Mouse (Mus musculus): ENCODE results near the gene Gm10663. TPM values are rescaled to one million over a fixed set of nuclear protein-coding genes. Genes with fewer than 3 reads are reported as not detected.

The Gm10663 gene
- not detected in 2 replicates for total RNA-seq (2014; fragmentation: Nextera tagmentation)
- not detected in 2 replicates for total RNA-seq (2017)

- ATAC-seq (replicated peaks; ENCODE audit: low FRiP score, low TSS enrichment, poor library complexity, severe bottlenecking) = no peak
These were observed at the start of gene Gm10663 for GRCm38 (mm10) chr8:65074733-65075132. TSS of gene Gm10663 (plus strand) at chr8:65075033.

DNA sequence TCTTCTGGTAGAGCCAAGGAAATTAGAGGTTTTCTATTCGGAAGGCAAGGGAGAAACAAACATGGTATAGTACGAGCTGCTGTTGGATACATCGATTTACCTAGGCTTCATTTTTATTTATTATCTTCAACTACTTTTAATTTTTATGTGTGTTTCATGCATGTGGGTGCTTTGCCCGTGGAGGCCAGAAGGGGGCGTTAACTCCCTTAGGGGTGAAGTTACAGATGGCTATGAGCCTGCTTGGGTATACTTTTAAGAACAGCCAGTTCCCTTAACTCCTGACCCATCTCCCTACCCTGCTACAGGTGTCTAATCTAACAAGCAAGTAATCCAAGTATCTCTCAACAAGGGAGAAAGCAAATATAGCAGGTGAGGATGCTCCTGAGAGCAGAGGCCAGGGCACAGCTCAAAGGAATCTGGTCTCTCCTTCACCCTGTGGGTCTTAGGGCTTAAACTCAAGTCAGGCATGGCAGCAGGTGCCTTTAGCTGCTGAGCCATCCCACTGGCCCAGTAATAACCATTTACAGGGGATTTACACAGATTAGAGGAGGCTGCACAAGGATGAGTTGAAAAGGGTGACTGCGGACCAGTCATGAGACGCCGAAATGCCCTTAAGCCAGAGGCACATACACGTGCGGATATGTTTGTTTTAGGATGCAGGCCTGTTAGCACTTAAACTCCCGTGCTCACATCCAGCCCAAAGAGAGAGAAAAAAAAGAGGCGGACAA lies 45.7 kb upstream of the Gm10663 start:
- no peak for ATAC-seq (replicated peaks; ENCODE audit: low FRiP score, low TSS enrichment, poor library complexity, severe bottlenecking)

DNA sequence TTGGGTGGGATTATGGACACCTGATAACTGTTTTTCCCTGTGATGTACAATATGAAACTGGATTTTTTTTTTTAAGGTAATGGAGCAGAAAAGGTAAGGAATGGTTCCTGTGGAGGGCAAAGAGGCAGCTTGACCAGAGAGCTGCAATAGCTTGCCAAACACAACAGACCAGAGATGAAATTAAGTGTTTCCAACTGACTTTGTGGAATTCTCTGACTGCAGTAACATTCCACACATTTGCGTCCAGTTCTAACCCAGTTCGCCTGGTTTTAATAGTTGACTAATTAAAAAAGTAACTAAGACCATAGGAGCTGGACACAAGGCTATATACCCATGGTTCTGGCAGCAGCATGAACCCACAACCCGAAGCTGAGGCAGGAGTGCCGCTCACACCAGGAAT lies 45.1 kb upstream of the Gm10663 start:
- ATAC-seq (replicated peaks; ENCODE audit: low FRiP score, low TSS enrichment, poor library complexity, severe bottlenecking) = no peak

DNA sequence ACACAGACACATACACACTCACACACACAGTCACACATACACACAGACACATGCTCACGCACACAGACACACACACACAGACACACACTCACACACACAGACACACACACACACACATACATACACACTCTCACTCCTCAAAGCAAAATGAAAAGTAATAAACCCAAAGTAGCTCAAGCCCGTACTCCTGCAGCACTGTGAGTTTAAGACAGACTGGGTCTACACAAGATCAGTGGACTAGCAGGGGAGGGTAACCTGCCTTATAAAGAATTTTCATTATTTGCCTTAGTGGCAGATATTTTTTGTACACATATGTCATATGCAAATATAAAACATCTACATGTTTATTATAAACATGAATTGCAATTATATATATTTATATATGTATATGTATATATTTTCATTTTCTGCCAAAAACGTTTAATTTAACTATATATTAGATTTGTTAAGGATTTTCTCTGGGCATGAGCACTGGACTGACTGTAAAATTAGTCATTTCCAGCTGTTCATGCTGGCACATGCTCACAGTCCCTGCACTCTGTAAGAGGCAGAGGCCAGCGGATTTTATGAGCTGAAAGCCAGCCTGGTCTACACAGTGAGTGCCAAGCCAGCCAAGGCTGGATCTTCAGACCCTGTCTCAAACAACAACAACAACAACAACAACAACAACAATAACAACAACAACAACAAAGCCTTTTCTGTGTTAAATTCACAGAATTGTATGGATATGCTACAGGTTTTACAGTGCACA lies 43.9 kb upstream of the Gm10663 start:
- no peak for ATAC-seq (replicated peaks; ENCODE audit: low FRiP score, low TSS enrichment, poor library complexity, severe bottlenecking)

GRCm38 (mm10) chr8:65032107-65032506 lies 42.7 kb upstream of the Gm10663 start:
- ATAC-seq (replicated peaks; ENCODE audit: low FRiP score, low TSS enrichment, poor library complexity, severe bottlenecking) = no peak

DNA sequence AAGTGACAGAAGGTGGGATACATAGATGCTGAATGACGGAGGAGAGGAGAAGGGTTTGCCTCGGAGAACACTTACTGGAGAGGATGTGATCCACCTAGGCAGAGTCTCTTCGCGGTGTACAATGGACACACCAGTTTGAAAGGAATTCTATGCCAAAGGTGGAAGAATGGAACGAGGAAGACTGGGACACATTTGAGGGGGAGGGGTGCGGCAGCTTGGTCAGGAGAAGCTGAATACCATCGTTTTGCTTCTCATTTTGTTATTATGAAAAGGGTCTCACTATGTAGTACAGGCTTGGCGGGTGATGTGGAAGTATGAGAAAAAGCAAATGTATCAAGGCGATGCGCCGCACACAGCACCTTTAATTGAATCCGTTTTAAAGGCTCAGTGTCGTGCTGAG lies 41.8 kb upstream of the Gm10663 start:
- no peak for ATAC-seq (replicated peaks; ENCODE audit: low FRiP score, low TSS enrichment, poor library complexity, severe bottlenecking)

DNA sequence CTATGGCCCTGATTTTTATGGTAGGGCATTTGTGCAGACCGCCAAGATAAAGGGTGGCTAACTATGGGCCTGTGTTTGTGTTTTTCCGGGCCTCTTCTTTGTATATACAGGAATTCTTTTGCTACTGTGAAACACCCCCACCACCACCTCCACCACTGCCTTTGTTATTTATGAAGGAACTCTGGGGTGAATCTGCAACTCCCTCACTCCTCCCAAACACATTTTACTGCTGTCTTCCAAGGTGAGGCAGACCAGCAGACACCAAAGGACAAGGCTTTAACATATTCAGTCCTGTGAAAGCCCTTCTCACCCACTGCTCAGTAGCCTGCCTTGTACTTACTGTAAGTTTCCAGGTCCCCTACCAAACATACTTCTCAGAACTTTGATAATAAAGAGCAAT lies 40.7 kb upstream of the Gm10663 start:
- no peak for ATAC-seq (replicated peaks; ENCODE audit: low FRiP score, low TSS enrichment, poor library complexity, severe bottlenecking)

GRCm38 (mm10) chr8:65037117-65037533 lies 37.7 kb upstream of the Gm10663 start, which contains the start of gene Apela:
TSS of gene Apela (minus strand) at chr8:65037336.
- ATAC-seq (replicated peaks; ENCODE audit: low FRiP score, low TSS enrichment, poor library complexity, severe bottlenecking) = no peak

DNA sequence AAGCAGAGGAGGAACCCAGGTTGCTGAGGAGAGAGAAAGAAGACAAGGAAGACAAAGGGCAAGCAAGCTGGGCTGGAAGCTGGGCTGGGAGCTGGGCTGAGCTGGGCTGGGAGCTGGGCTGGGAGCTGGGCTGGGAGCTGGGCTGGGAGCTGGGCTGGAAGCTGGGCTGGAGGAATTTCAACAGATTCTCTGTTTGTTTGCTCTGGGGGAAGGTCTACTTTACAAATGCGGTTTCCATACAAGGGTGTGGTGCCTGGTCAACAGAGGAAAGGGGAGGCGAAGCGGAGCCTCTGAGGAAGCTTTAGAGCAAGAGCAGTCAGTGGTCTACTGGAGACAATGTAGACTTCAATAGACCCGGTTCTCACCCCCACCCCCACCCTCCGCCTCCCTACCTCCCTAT lies 28.3 kb upstream of the Gm10663 start:
- ATAC-seq (replicated peaks; ENCODE audit: low FRiP score, low TSS enrichment, poor library complexity, severe bottlenecking) = no peak

DNA sequence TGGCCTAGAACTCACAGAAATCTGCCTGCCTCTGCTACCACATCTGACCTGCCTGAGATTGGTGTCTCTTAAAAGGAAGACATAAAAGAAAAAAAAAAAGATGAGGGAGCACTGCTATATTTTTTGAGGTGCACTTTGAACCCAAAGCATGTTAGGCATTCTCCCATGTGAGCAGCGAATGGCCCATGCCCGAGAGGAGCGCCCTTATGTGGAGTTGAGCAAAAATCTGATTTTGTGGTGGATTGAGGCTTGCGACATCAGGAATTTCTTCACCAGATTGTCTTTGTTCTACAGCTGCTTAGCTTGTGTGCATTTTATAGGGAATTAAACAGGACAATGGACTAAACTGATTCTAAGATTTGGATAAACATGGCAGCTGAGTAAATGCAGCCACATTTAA lies 27.6 kb upstream of the Gm10663 start:
- ATAC-seq (replicated peaks; ENCODE audit: low FRiP score, low TSS enrichment, poor library complexity, severe bottlenecking) = no peak

DNA sequence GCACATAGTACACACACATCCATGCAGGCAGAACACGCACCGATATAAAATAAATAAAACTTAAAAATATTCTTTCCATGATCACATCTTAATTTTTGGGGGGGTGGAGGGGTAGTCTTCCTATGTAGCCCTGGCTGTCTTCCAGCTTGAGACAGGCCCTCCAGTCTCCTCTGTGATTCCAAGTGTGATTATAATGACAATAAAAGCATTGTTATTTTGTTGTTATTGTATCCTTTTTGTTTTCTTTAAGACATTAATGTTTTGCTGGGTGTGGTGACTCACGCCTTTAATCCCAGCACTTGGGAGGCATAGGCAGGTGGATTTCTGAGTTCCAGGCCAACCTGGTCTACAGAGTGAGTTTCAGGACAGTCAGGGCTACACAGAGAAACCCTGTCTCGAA lies 27.0 kb upstream of the Gm10663 start:
- ATAC-seq (replicated peaks; ENCODE audit: low FRiP score, low TSS enrichment, poor library complexity, severe bottlenecking) = no peak

GRCm38 (mm10) chr8:65053554-65053953 lies 21.3 kb upstream of the Gm10663 start:
- ATAC-seq (replicated peaks; ENCODE audit: low FRiP score, low TSS enrichment, poor library complexity, severe bottlenecking) = no peak

DNA sequence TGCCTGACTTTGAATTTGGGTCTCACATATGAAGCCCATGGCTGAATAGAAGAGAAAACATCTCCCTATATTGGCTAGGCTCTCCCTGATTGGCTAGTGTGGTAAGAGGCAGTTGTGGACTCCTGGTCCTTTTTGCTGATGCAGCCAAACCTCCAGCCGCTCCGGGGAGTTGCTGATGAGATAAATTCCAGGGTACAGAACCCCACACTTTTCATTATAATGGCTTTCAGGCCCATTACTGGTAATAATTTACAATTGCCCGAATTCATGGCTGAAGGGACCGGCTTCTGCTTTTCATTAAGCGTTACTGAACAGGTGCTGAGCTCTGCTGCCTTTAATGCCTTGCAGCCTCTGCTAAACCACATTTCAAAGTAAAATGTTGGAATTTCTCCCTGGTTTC lies 20.9 kb upstream of the Gm10663 start:
- no peak for ATAC-seq (replicated peaks; ENCODE audit: low FRiP score, low TSS enrichment, poor library complexity, severe bottlenecking)

DNA sequence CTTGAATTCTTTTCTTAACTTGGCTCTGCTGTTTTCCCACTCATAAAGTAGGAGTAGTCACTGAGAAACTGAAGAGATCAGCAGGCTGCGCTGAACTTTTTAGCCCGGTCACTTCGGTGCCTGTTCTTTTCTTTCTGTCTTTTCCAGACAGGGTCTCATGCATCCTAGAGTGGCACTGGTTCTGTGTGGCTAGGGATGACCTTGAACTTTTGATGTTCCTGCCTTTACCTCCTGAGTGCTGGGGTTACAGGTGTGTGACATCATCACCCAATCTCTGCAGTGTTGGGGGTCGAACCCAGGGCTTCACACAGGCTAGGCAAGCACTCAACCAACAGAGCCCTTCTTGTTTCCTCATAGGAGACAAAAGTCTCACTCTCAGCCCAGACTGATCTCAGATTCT lies 18.1 kb upstream of the Gm10663 start:
- ATAC-seq (replicated peaks; ENCODE audit: low FRiP score, low TSS enrichment, poor library complexity, severe bottlenecking) = no peak

GRCm38 (mm10) chr8:65062195-65062594 lies 12.6 kb upstream of the Gm10663 start:
- no peak for ATAC-seq (replicated peaks; ENCODE audit: low FRiP score, low TSS enrichment, poor library complexity, severe bottlenecking)

- ATAC-seq (replicated peaks; ENCODE audit: low FRiP score, low TSS enrichment, poor library complexity, severe bottlenecking) = no peak
These were observed 10.8 kb upstream of the Gm10663 start for GRCm38 (mm10) chr8:65064071-65064470.

DNA sequence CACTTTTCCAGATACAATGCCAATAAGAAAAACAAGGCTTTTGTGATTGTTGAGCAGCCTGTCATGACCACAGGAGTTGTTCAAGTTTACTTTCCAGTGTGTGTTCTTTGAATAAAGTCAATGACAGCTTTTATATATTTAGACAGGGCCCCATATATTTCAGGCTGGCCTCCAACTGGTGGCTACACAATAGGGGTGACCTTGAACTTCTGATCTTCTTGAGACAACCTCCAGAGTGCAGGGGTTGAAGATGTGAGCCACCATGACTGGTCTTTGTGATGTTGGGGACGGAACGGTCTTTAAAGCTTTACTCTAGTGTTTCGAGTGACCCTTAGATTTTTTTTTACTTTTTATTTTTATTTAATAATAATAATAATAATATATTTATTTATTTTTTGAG lies 9.2 kb upstream of the Gm10663 start:
- no peak for ATAC-seq (replicated peaks; ENCODE audit: low FRiP score, low TSS enrichment, poor library complexity, severe bottlenecking)

- no peak for ATAC-seq (replicated peaks; ENCODE audit: low FRiP score, low TSS enrichment, poor library complexity, severe bottlenecking)
These were observed 7.8 kb upstream of the Gm10663 start for GRCm38 (mm10) chr8:65067031-65067430.

GRCm38 (mm10) chr8:65067694-65068472 lies 7.0 kb upstream of the Gm10663 start:
- no peak for ATAC-seq (replicated peaks; ENCODE audit: low FRiP score, low TSS enrichment, poor library complexity, severe bottlenecking)

DNA sequence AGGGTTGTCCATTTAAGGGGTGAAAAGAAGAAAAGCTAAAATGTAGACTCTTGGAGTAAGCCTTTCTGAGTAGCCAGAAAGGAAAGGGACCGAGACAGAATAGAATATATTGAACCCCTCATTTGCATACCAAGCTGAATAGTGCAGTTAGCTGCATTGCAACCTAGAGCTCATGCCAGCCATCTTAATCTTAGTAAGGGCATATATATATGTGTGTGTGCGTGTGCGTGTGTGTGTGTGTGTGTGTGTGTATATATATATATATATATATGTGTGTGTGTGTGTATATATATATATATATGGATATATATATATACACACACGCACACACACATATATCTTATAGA lies 6.4 kb upstream of the Gm10663 start:
- no peak for ATAC-seq (replicated peaks; ENCODE audit: low FRiP score, low TSS enrichment, poor library complexity, severe bottlenecking)

Data from megakaryocyte-erythroid progenitor cell, adult 5-6 weeks (primary cell).